Mouse (Mus musculus): ENCODE results near the gene Plxna4.
A peak's percentile ranks its signal among the peaks of the same experiment; 100 is the strongest.

Plxna4 gene

DNA sequence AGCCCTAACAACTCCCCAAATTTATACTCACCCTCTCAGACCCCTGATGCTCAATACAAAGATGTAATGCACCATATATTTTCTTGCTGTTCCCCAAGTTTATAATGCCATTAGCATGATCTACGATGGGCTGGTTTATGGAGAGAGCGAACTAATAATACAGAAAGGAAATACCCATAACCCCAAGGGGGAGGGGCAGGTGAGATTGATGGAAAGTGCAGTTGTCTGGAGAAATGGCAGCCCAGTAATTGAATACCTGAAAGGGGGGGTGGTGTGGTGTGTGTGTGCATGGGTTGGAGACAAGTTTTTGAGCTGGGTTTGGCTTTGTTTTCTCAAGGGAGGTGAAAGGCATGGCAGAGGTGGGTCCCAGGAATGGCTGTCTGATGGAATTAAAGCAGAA lies 356.6 kb downstream of the Plxna4 start:
- DNase-seq: no peak

DNA sequence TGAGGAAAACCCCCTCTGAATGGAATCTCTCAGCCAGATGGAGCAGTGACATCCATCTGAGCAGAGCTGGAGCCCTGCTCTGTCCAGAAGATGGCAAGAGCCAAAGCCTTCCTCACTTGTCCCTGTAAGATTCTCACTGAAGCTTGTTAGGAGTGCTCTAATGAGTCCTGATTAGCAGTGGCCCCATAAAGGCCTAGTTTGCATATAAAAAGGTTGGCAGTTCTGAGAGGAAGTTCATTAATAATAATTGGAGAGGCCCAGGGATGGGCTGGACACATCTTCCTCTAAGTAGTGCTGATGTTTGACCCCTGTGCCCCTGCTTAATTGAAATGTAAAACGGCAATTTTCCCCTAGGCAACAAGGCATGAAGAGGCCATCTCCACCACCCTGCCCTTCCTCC lies 361.4 kb downstream of the Plxna4 start:
- DNase-seq: no peak

DNA sequence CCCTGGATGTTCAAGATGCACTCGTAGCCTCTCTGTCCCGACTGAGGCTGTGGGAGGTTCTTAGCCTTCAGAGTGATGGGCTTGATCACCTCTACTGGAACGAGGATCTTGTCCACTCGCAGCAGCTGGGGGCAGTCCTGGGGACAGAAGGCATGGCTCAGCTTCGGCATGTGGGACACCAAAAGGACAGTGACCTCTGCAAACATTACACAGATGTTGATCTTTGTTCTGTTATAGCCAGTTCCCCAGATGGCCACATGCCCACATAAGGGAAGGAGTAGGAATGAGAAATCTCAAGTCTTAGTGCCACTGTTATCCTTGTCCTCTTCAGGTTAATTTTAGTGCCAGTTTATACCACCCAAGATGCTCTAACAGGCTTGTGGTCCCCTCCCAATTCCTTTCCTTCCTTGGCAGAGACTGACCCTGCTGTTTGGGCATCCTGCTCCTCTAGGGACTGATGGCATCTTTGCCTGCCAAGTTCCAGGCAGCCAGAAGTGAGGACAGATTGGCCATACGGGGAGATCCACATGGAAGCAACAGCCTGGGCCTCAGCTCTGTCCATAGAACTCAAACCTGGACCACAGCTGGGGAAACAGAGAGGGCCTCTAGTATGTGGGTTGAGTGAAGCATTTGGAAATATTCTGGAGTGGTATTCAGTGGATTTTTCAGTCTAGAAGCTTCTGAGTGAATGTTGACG lies 363.8 kb downstream of the Plxna4 start:
- DNase-seq: no peak

DNA sequence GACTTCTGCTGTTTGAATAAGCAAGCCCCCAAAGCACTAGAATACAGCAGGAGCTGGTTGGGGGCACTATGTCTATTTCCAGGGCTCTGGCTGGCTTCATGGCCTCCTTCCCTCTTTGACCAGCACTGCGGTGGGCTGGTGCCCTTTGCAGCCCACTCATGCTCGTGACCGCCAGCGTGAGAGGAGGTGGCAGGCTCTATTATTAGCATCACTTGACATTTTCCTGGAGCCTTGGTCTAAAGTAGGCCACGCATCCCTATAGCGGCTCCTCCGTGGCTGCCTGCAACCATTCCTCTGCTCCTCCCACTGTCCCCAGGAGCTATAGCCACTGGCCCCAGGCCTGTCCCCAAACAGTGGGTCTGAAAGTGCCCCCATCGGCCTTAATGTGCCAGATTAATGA lies 367.2 kb downstream of the Plxna4 start:
- no peak for DNase-seq

DNA sequence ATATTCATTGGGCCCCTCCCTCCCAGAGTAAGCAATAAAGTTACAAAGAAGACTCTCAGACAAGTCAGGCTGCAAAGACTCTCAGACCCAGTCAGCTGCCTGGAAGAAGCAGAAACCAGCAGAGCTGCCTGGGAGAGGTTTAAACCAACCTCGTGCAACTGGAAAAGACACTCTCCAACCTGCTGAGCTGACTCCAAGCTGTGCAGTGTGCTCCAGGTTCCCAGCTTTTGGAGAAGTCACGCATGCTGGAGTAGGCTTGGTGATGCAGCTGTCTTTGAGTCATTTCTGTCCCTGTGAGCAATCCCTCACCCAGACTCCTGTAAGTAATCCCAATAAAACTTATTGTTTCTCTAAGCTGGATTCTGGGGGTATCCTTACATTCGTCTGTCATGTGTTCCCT lies 369.4 kb downstream of the Plxna4 start:
- no peak for DNase-seq

DNA sequence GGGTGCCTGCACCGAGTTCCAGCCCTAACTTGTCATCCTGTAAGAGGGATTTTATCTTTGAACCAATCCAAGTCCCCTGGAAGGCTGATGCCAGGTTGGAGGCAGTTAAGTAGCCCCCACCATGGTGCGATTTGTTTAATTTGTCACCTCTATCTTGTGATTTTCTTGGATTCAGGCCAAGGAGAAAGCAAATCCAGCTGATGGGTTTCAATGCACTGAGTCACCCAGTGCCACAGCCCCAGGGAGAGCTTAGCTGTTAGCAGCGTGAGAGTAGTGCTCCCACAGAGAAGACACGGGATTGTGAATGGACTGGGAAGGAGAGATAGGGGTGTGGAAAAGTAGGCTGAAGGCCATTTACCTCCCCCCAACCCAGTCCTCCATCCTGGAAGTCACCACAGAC lies 375.6 kb downstream of the Plxna4 start:
- DNase-seq: no peak

DNA sequence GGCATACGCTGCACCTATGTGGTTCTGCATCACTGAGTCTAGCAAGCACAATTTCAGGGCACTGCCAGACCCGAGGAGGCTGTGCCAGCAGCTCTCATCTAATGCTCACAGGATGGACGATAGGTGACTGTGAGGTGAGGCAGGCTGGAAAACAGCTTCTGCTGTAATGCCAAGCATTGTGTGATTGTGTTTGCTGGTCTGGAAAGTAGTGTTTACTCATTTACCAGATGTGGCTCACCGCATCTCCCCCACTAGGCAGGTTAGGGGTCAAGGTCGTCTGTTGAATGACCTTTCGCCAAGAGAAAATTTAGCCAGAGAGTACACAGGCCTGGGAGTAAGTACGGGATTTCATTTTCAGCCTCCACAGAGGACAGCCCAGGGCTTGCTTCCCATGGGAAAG lies 377.9 kb downstream of the Plxna4 start:
- peak; percentile 38 for DNase-seq

DNA sequence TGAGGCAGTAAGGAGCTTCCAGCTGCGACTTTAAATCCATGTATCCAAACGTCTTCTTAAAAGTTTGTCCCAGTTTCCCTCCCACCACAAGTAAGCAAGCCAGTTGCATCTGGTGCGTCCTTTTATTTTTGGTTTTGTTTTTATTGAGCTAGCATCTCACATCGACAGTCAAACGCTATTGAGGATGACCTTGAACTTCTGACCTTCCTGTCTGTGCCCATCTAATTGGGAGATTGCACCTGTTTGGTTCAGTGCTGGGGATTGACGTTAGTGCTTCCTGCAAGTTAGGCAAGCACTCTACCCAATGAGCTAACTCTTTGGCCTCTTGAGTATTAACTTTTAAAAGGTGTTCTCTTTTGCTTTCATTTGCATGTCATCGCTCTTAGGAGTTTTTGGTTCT lies 379.0 kb downstream of the Plxna4 start:
- DNase-seq: no peak

DNA sequence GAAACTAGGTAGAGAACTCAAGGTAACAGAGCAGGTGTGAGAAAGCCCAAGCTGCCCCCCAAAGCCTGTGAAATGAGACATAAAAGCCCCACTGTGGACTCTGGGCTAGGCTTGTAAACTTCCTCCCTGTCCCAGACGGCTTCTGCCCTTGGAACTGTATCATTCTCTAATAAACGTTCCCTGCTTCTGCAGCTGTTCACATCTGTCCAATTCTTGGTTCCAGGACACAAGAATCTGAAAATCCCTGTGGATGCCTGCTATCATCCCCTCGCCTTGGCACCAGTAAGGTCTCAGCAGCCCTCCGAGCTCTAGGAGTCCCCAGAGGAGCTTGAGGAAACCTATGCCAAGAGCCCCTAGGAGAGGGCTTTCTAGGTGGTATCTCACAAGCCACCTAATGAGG lies 383.7 kb downstream of the Plxna4 start:
- no peak for DNase-seq

DNA sequence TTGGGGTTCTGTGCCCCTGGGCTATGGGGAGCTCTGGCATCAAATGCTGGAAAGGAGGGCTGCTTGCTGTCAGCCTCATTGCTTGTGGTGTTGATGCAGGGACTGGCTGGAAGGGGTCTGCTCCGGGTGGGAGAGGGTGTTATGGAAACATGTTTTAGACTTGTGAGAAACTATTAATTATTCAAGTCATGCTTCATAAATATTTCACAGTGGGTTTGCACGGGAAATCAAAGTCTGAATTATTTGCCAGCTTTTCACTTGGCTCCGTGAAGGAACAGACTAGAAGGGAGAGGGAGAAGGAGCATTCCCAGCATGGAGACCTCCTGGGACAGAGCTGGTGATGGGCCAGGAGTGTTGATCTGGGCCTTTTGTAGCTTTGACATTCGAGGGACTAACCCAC lies 384.6 kb downstream of the Plxna4 start:
- peak; percentile 36 for DNase-seq

DNA sequence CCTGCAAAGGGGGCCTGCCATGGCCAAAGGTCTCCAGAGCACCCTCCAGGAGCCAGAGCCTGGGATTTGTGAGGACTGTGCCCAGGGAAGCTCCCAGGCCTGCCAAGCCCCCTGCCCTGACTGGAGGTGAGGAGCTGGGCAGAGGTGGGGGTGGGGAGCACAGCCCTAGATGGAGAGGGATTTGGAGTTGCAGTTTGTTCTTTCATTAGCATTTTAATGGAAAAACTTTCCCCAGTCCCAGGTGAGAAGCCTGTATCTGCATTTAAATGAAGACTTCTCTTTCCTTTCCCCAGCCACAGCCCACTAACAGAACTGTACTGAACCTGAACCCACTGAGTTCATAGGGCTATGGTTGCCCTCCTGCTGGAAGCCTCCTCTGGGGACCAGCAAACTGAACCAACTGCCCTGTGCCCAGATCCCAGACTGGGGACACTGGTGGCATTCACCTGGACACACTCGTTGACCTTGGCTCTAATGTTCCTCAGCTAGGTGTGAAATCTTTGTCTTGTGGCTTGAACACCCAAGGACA lies 385.3 kb downstream of the Plxna4 start:
- DNase-seq: no peak

DNA sequence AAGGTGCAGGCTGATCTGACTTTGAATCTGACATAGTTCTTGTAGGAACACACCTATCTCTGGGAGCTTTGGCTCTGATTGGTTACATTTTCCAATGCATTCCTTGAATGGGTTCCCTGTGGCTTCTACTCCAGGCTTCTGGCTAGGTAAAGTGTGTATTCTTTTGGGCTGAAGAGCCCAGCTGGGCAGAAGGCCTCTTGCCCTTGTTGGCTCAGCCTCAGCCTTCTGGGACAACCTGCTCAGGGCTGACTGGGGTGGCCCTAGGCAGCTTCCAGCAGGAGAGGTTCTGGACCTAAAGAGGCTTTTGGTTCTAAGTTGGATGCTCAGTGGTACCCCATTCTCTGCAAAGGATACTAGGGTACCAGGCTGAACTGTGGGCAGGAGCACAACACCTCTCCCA lies 386.5 kb downstream of the Plxna4 start:
- no peak for DNase-seq

DNA sequence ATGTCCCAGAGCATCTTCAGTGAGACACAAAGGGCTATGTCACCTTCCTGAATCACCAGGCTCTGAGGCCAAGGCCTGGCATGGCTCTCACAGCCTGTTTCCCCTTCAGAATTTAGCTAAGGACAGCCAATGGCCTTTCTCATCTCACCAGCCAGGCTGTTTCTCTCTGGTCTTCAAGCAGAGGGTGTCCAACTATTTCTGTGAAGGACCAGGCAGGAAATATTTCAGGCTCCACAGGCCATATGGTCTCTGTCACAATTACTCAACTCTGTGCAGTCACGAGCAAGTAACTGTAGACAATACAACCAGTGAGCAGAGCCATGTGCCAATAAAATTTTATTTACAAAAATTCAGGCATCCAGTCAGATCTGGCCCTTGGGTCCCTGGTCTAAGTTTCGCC lies 388.4 kb downstream of the Plxna4 start:
- DNase-seq: peak; percentile 43

DNA sequence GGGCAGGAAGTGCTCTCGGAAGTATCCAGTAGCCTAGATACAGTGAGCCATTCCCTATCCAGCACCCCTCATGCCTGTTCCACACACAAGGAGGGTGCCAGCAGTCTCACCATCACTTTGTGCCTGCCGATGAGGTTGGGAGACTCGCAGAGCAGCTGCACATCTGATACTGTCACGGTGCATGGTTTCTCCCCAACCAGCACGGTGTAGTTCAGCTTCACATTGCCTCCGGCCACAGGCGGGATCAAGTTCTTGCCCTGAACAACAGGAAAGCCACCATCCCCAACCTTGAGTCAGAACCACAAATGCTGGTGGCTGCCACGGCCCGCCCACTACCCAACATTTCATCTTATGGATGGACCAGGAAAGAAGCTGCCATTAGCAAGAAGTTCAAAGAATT lies 391.1 kb downstream of the Plxna4 start:
- DNase-seq: no peak

DNA sequence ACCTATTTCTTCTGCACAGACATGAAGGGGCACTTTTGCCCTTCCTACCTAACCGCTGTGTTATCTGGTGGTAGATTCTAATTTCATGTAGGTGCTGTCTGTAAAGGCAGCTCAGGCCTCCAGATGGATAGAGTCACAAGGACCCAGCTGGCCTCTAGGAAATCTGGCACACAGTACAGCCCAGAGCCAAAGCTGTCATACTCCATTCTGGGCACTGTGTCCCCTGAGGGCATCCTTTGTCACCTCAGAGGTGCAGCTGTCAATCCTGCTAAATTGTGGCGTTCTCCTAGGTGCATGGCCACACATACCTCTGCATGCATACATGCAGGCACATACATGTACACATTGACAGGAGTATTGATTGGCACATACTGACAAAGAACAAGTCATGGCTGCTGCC lies 394.9 kb downstream of the Plxna4 start:
- no peak for DNase-seq

DNA sequence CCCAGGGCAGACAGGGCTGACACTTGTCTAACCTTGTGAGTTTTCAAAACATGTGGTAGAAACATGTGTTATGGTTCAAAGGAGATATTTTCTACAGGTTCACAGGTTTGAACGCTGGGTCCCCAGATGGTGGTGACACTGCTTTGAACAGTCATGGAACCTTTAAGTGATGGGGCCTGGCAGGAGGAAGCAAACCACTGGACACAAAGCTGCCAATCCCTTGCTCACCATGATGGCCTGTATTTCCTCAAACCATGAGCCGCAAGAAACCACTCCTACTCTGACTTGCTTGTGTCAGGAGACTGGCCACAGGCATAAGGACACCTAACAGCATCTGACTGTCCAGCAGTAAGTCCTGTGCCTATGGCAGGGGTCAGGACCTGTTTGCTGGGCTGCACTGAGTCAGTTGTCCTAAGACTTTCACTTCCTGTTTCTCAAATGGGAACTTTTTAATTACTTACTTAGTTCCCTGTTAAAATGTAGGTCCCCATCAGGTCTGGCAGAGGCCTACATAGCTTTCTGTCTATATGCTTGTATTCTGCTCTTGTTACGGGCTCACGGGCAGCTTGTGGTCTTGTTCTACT lies 403.5 kb downstream of the Plxna4 start:
- DNase-seq: no peak

DNA sequence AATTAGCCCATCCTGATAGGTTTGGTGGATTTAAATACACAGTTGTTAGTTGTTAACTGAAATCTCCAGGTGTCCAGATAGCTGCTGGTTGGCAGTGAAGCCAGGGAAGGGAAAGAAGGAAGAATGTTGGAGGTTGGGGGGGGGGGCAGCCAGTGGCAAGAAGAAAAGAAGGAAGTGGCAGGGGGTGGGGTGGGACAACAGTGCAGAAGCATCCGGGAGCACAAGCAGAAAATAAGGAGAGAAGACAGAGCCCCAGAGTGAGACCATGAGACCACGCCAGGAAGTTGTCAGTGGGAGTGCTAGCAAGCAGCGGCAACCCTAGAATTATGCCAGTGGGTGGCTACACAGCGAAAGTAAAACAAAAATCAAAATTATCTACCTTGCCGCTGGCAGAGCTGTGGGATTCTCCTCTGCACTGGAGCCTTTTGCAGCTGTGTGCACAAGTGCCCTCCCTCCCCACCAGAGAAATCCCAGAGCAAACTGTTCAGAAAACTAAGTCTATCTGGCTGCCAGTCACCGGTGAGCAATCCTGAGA lies 404.3 kb downstream of the Plxna4 start:
- no peak for DNase-seq

DNA sequence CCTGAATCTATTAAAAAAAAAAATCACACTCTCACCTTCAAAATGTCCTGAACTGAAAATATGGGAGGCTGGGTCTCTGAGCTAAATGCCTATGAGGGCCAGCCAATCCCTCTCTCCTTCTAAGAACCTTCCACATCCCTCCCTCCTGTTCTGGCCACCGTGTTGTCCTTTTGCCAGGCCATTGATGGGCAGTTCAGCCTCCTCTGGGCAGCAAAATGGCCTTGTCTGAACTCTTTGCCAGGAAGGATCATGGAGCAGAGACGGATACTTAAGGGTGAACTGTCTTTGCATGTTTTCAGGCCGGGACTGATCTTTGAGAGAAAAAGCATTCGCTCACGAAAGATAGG lies 408.0 kb downstream of the Plxna4 start:
- DNase-seq: no peak

DNA sequence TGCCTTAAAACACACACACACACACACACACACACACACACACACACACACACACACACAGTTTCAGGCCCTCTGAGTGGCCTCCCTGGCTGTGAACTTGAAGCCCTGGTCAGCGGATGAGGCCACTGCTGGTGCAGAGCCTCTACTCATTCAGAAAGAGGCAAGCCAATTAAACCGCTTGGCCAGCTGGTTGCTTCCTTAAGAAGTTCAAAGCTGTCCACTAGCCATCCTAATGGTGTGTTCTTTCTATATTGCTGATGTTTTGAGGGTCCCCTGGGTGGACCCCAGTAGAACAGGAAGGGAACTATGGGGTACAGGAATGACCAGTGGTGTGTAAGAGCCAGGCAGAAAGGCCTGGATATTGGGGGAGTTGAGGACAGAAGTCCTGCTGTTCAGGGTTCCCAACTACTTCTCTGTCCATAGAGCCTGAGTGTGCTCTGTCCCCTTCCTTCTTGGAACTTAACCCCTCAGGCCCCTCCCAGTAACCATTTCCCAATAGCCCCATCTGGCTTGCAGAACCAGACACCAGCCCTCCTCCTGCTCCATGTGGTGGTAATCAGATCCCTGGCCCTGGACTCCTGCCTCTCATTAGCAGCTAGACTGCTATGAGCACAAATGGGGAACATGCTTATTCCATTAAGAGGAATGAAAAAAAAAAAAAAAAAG lies 408.5 kb downstream of the Plxna4 start:
- DNase-seq: no peak

DNA sequence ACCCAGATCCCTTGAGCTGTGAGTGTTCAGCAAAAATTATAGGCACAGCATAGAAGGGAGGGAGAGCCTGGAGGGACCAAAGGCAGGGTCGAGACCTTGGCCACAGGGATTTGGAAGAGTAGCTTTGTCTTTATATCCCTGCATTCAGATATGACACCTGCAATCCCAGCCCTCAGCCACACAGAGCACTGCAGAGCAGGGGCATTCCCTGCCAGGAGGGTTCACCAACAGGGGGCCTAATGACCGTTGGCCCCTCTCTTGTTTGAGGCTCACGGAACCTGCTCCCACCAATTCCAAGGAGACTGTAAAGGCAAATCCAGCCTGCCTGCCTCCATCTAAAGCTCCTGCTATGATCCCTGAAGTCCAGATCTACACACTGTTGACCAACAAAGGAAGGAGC lies 410.1 kb downstream of the Plxna4 start:
- DNase-seq: no peak

DNA sequence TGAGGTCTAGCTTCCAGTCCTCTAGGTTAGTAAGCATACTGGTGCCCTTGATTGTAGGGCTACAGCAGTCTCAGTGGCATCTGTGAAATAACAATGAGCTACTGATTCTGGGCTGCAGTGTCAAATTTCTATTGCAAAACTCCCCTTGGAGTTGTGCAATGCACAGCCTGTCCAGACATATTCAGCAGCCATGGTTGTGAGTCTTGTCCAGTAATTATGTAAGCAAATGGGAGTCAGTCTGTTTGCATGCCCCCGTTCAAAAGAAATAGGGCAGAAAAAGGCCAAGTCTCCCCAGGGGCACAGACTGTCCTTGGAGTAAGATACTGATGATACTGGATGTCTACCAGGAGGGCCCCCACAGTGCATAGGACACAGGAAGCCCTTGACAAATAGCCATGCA lies 420.3 kb downstream of the Plxna4 start:
- DNase-seq: no peak

DNA sequence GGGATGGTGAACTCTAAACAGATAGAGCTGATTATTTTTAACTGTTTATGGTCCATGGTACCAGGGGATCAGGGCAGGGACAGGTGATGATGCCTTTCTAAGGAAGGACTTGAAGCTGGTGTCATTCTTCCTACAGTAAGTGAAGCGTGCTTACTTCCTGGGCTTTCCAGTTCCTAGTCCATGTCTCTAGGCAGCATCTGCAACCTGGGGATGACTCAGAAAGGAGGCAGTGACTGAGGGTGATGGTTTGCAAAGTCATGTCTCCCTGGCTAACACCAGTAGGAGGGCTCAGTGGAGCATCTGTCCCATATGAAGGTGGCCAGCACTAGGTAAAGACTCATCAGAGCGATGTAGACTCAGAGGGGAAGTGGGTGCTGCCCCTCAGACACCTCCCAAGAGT lies 427.6 kb downstream of the Plxna4 start:
- no peak for DNase-seq

DNA sequence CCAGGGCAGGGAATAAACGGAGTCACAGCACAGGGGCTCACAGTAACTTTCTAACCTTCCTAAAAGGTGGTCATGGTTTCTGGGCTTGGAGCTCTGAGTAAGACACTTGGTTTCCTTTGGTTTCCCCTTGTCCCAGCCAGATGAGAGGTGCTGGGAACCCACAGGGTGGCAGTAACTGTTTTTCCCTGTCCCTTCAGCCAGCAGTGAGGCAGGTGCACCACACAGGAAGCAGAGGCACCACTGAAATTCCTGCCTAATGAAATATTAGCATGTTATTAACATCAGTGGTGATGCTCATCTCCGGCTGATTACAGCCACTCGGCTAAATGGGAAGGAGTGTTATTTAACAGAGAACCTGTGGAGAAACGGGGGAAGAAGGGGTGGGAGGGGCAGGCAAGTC lies 428.1 kb downstream of the Plxna4 start:
- no peak for DNase-seq

DNA sequence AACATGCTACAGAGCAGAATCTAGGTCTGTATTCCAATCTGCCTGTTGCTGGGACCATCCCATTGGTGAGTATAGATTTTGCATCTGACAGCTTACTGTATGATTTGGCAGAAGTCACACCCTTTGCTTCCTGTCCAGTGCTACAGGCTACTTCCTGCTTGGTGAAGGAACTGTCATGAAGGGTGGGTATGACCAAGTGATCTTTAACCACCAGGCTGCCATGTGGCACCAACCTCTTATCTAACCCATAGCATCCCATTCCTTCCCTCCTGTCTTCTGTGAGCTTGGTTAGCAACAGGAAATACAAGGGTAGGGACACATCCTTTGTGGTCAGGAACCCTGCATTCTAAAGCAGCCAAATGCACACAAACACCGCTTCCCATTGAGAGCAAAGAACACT lies 429.6 kb downstream of the Plxna4 start:
- DNase-seq: no peak

Data from kidney, postnatal 10 days (tissue).